Mouse (Mus musculus) gastrocnemius, postnatal 10 days (tissue): ENCODE measurements around the gene Gadd45a. TPM values are rescaled to one million over a fixed set of nuclear protein-coding genes. Genes with fewer than 3 reads are reported as not detected.
"Not testable (repeated sequence)": the region's sequence is repeated elsewhere in the genome, so short reads cannot be mapped to it uniquely, and the experiment has no call there.

Experiments
- DNase-seq: peaks from one replicate; pipeline ENCODE4 v3.0.0; 2021; ENCODE audit warnings: mixed read lengths
- total RNA-seq, 2 experiments: library from RNA; stranded (reverse); gene quantifications; 2 replicates each; pipeline ENCODE4 v1.2.3; 2021

Gadd45a gene
- total RNA-seq, 2 experiments from 2014 or later: 43.1 to 82.0 TPM

GRCm38 (mm10) chr6:67048880-67049694 lies 11.8 kb upstream of the Gadd45a start:
- DNase-seq: no peak

GRCm38 (mm10) chr6:67048052-67048691 lies 10.9 kb upstream of the Gadd45a start:
- DNase-seq: no peak

GRCm38 (mm10) chr6:67046937-67047336 lies 9.7 kb upstream of the Gadd45a start:
- no peak for DNase-seq

DNA sequence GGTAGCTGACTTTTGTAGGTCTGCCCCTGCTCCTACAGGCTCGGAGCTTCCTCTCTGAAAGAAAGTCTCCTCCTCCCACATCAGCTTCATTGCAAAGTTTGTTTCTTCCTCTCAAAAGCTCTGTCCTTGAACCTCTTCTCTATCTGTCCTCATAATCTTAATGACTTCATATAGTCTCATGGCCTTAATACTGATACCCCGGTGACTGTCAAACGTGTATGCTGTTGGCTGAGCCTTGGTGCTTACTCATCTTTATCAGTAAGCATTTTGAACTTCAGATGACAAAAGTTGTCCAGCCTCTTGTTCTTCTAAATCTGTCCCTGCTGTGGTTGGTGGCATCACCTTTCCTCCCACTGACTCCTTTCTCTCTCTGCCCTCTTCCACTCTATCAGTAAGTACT lies 8.2 kb upstream of the Gadd45a start:
- DNase-seq: no peak

GRCm38 (mm10) chr6:67040904-67041410 lies 3.7 kb upstream of the Gadd45a start:
- DNase-seq: no peak

- no peak for DNase-seq
Observed at GRCm38 (mm10) chr6:67038964-67039363, 1.7 kb upstream of the Gadd45a start.

DNA sequence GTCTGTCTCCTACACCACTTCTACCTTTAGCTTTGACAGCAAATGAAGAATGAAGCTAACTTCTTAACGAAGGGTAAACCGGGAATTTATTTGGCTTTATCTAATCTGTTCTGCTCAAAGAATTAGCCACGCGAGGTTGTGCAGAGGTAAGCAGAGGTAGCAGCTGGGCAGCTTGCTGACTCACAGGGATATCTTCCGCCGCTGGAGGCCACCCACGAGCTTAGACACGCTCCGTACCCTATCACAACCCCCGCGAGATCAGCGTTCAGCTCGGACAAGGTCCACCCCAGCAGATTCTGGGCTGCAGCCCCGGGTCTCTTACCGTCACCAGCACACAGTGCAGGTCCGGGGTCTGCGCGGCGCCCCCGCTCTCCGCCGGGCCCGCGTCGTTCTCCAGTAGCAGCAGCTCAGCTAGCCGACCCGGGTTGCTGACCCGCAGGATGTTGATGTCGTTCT lies 873 bp downstream of the Gadd45a start:
- peak; percentile 84 for DNase-seq

DNA sequence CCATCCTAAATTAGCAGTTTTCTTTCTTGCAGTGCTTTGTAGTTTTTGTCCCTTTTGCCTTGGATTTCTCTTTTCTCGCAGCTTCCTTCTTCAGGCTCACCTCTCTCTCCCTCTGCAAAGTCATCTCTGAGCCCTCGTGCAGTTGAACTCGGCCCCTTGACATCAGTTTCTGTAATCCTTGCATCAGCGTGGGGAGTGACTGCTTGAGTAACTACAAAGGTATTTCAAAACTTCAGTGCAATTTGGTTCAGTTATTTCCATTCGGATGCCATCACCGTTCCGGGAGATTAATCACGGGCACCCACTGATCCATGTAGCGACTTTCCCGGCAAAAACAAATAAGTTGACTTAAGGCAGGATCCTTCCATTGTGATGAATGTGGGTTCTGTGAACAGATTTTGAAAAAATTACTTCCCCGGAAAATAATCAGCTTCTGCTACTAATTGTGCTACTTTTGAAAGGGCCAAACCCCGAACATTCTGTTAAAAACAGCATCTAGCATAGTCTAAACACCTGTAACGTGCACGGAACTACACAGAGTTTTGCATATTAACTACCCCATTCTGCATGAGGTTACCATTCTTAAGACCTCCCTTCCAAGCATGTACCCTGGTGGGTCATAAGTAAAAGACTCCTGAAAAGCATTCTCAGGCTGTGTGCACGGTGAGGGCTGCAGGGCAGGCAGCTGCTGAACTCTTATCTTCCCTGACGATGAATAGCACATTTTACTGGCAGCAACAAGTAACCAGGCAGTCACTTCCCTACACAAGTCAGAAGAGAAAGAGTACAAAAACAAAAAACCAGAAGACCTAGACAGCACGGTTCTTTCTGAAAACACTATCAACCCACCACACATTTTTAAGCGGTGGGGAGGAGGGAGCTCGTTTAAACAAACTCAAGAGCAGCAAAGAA lies 1.6 kb downstream of the Gadd45a start:
- DNase-seq: no peak

GRCm38 (mm10) chr6:67034331-67035130 lies 2.7 kb downstream of the Gadd45a start:
- no peak for DNase-seq

GRCm38 (mm10) chr6:67033604-67034003 lies 3.7 kb downstream of the Gadd45a start:
- no peak for DNase-seq

- DNase-seq: not testable (repeated sequence)
Observed at GRCm38 (mm10) chr6:67032972-67033371, 4.3 kb downstream of the Gadd45a start.

DNA sequence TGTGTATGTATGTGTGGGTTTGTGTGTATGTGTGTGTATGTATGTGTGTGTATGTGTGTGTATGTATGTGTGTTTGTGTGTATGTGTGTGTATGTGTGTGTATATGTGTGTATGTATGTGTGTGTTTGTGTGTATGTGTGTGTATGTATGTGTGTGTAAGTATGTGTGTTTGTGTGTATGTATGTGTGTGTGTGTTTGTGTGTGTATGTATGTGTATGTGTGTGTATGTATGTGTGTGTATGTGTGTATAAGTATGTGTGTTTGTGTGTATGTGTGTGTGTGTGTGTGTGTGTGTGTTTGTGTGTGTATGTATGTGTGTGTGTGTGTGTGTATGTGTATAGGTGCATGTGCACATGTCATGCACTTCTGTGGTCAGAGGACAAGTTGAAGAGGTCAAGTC lies 4.7 kb downstream of the Gadd45a start:
- not testable (repeated sequence) for DNase-seq

DNA sequence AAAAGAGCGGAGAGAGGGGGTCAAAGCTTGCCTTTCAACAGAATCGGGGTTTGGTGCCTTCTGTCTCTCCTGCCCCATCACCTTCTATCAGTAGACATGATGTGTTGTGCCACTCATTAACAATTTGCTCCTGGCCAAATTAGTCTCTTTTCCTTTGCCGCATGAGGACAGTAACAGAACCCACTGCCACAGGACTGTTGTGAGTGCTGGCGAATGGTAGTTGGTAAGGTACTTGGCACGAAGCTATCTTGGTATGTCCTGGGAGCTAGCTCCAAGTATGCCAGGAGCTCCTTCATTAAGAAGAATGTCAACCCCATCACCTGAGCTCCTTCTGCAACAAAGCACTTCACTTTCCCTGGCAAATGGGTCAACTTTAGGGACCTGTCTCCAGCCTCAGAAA lies 6.4 kb downstream of the Gadd45a start:
- no peak for DNase-seq

- DNase-seq: no peak
Observed at GRCm38 (mm10) chr6:67030416-67030815, 6.8 kb downstream of the Gadd45a start.

GRCm38 (mm10) chr6:67029987-67030386 lies 7.3 kb downstream of the Gadd45a start:
- no peak for DNase-seq

DNA sequence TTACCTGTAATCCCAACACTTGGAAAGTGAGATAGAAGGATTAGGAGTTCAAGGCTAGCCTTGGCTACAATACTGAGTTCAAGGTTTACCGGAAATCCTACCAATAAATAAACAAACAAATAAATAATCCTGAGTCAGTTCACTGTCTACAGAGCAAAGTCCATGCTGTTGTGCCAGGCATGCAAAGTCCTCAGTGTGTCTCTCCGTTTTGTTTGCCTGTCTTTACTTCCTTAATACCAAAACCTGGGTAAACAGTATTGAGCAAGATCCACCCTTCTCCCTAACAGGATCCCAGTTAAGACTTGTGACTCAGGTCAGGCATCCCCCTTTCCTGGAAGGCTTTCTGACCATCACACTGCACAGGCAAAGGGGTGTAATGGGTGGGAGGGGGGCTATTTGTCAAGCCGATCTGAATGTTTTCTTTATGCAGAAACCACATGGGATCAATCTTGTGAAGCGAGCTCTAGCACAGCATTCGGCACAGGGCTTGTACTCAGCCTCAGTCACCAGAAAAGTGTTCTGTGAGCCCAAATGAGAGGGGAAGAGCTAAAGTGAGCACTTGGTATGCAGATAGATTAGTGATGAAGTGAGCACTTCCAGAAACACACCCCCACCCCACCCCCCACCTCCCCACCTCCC lies 7.8 kb downstream of the Gadd45a start:
- no peak for DNase-seq

DNA sequence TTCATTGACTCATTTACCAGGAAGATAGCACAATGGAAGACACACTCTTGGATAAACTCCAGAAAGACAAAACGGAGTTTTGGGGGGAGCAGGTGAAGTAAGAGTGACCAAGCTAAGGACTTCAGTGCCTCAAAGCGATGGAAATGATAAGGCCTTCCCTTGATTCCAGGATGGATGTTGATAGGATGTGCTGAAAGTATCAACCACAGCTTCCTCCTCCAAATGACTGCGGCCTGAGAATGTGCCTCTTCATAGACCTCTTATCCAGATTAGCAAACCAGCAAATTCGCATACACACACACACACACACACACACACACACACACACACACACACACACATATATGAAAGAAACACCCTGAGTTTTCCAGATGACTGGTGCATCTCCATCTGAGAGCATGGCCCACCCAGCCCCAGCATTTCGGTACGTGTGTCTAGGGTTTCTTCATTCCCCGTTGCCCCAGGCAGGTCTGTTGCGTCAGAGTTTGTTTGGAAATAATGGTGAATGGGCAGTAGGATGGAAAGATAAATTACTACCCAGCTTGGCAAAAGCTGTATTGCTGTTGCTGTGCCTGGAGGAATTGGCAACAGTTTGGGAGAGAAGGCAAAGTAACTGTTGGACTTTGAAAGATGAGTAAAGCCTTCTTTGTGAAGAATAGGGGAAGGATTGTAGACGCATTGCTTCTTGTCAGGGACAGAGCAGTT lies 9.7 kb downstream of the Gadd45a start:
- no peak for DNase-seq

GRCm38 (mm10) chr6:67026661-67027060 lies 10.6 kb downstream of the Gadd45a start:
- DNase-seq: no peak

GRCm38 (mm10) chr6:67023729-67024128 lies 13.5 kb downstream of the Gadd45a start:
- DNase-seq: no peak

DNA sequence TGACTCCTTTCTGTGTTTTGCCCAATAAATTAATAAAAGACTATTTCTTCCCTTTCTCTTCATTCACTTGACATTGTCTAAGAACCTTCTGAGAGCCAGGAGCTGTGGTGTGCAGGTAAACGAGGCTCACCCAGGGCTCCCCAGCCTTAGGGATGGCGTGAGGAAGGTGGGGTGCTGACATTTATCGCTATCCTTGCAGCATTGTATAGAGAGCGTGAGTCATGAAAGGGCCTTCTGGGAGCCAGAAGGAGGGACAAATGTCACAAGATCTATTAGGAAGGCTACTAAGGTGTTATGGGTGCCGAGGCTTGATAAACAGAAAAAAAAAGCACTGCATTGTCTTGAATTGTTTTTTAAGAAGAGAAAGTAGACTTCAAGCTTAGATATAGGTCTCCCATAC lies 15.9 kb downstream of the Gadd45a start:
- no peak for DNase-seq
